Mouse (Mus musculus) limb, embryonic 10.5 days (tissue): ENCODE measurements around the gene Lrrc28. TPM values are rescaled to one million over a fixed set of nuclear protein-coding genes. Genes with fewer than 3 reads are reported as not detected.
"Not testable (repeated sequence)": the region's sequence is repeated elsewhere in the genome, so short reads cannot be mapped to it uniquely, and the experiment has no call there.

Experiments
- DNase-seq: peaks from one replicate; pipeline ENCODE4 v3.0.0-alpha.2; 2017; ENCODE audit warnings: low spot score
- H3K27ac ChIP-seq: fragments of 300-500 bp; sonication (generic); 2 replicates; pipeline ENCODE4 v1.5.1; 2016; ENCODE audit warnings: mild to moderate bottlenecking
- H3K27me3 ChIP-seq: fragments of 300-500 bp; sonication (generic); 2 replicates; pipeline ENCODE4 v1.6.1; 2016; ENCODE audit warnings: low read depth, mild to moderate bottlenecking; ENCODE audit not compliant: poor library complexity, severe bottlenecking
- H3K36me3 ChIP-seq: fragments of 300-500 bp; sonication (generic); 2 replicates; pipeline ENCODE4 v1.6.1; 2016; ENCODE audit warnings: mild to moderate bottlenecking, moderate library complexity
- H3K4me1 ChIP-seq: fragments of 300-500 bp; sonication (generic); 2 replicates; pipeline ENCODE4 v1.6.1; 2016
- H3K4me3 ChIP-seq: fragments of 300-500 bp; sonication (generic); 2 replicates; pipeline ENCODE4 v1.5.1; 2016; ENCODE audit warnings: mild to moderate bottlenecking, moderate library complexity
- H3K9me3 ChIP-seq: fragments of 300-500 bp; sonication (generic); replicated peaks from 2 replicates; pipeline ENCODE4 v1.6.1; 2016; ENCODE audit warnings: mild to moderate bottlenecking
- WGBS: fragments of 180-500 bp; shearing (Covaris S2); methylation state at CpG from one replicate; pipeline ENCODE4 v1.1.7; 2016; 5-methylcytosine and 5-hydroxymethylcytosine counted together
- polyA plus RNA-seq: library from polyadenylated mRNA; unstranded; fragments of >200 nt; fragmentation: Nextera tagmentation; extraction: Ambion mirVana; gene quantifications from 2 replicates; pipeline ENCODE4 v1.2.1, GENCODE M21; 2016

Gene Lrrc28
- polyA plus RNA-seq, 1 experiment from 2014 or later, result 22.5 TPM

DNA sequence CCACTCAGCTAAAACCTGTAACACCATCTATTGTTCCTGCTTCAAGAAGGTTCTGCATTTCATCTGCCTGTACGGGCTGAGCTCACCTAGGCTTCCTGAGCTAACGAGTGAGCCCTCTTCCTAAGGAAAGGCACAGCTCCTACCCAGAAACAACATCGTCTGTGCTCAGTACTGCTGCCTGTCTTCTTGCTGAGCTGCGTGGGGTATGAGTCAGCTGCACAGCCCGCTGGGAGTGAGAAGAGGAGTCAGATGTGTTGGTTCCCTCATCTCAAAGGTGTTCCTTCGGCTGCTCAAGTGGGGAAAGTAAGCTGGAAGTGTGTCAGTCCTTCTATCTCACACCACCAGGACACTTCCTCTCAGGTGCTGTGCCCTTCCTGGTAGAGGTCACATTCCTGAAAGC lies 101.4 kb downstream of the Lrrc28 start:
- Histone ChIP-seq H3K4me1 (peaks cover 6% of the 10 kb centered on the region; the same call in 1 of the 2 replicates), H3K27ac (no peak overlapping the region)
- 85% methylated on average over 6 of the region's 6 CpGs for WGBS

DNA sequence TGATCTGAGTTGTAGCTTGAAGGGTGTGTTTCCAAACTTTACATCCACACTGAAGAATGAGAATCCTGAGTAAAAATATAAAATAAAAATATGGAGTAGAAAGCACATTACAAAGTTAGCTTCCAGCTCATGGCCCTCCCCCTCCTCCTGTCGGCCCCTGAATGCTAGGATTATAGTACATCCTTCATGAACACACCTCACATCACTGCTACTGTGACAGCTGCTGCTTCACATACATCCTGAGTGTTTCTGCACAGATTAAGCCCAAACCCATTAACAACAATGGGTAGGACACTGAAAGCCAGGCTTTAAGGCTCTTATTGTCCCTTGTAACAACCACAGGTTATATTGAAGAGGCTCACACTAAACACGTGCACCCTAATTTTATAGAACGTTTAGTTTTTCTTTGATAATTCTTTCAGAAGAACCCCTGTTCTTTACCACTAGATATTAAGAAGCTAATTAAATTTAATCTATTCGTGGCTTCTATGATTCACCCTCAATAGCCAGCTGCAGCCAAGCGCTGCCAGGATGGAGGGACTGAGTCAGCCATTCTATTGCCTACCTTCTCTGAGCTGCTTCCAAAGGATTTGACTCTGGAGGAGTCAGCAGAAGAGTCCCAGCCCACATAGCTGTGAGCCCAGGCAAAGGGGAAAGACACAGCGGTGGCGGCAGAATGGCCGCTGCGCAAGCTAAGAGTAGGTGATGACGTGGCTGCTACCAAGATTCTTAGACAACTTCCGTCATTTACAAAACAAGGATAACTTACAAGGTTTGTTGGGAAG lies 108.3 kb downstream of the Lrrc28 start:
- Histone ChIP-seq H3K9me3 (no peaks in the 10 kb centered on the region), H3K4me3 (no peak overlapping the region), H3K27ac (no peak overlapping the region), H3K36me3 (no peaks in the 10 kb centered on the region), H3K4me1 (no peaks in the 10 kb centered on the region), H3K27me3 (no peaks in the 10 kb centered on the region)
- 93% methylated on average over 11 of the region's 11 CpGs for WGBS
- no peak for DNase-seq

More for the DNA sequence above, 101.4 kb downstream of the Lrrc28 start:
- no peaks in the 10 kb centered on the region for H3K9me3 ChIP-seq
- H3K27me3 ChIP-seq, result no peaks in the 10 kb centered on the region
- H3K4me3 ChIP-seq, result no peak overlapping the region
- H3K36me3 ChIP-seq, result no peaks in the 10 kb centered on the region
- no peak for DNase-seq

DNA sequence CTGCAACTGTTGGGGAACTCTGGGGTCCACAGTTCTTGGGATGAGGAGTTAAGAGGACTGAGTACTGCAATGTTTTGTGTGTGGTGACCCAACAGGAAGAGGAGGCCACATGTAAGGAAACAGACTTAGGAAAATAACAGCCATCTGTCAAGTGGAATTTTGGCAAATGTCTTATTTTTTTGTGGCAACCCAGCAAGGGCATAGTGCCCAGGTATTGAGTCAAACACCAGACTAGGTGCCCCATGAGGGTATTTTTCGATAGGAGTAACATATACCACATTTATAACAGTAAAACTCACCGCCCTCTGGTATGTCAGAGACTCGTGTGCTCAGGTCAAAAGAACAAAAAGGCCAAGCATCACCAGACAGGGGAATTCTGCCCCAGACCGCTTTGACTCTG lies 109.1 kb downstream of the Lrrc28 start:
- no peak for DNase-seq
- H3K4me1 ChIP-seq, result no peaks in the 10 kb centered on the region

DNA sequence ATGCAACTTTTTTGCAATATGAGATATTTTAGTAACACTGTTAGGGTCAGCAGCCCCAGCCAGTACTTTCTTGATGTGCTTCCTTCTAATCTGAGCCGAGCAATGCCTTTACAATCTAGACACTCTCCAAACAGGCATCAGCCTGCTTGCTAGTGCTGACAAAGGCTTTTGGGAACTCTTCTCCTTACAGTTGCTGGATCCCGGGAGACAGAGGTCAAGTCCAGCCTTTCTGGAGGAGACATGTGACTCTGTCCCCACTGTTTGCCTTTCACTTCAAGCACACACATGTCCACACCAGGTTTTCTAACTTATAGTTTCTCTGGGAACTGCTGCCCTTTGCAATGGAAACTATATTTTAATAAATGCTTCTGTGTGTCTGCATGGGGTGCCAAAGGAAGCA lies 114.1 kb downstream of the Lrrc28 start:
- H3K9me3 ChIP-seq, result no peaks in the 10 kb centered on the region
- H3K27ac ChIP-seq, result no peak overlapping the region
- H3K4me3 ChIP-seq, result no peak overlapping the region
- 75% methylated on average over 2 of the region's 2 CpGs for WGBS
- no peaks in the 10 kb centered on the region for H3K27me3 ChIP-seq
- H3K36me3 ChIP-seq, result no peaks in the 10 kb centered on the region
- DNase-seq, result no peak
- H3K4me1 ChIP-seq, result no peaks in the 10 kb centered on the region

More for the DNA sequence above, 109.1 kb downstream of the Lrrc28 start:
- no peaks in the 10 kb centered on the region for H3K36me3 ChIP-seq
- no peak overlapping the region for H3K4me3 ChIP-seq
- H3K9me3 ChIP-seq, result no peaks in the 10 kb centered on the region
- WGBS, result 80% methylated on average over 4 of the region's 4 CpGs
- H3K27me3 ChIP-seq, result no peaks in the 10 kb centered on the region
- H3K27ac ChIP-seq, result no peak overlapping the region

DNA sequence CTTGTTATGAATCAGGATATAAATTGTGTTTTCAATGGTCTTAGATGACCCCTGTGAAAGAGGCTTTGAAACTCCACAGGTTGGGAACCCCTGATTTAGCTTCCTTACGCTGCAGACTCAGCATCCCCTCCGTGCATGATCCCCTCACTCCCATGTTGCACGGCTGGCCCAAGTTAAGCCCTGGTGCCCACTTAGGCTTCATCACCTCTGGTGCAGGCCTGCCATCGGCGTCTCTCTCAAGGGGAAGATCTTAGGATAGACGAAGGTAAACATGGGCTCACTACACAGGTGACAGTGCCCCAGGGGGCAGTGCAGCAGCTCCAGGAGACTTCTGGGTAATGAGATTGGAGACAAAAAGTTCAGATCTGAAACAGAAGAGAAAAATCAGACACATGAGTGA lies 115.7 kb downstream of the Lrrc28 start:
- H3K27ac ChIP-seq, result no peak overlapping the region
- DNase-seq, result no peak
- no peaks in the 10 kb centered on the region for H3K36me3 ChIP-seq
- no peak overlapping the region for H3K4me3 ChIP-seq
- 90% methylated on average over 6 of the region's 6 CpGs for WGBS
- no peaks in the 10 kb centered on the region for H3K4me1 ChIP-seq
- H3K9me3 ChIP-seq, result no peaks in the 10 kb centered on the region
- no peaks in the 10 kb centered on the region for H3K27me3 ChIP-seq

DNA sequence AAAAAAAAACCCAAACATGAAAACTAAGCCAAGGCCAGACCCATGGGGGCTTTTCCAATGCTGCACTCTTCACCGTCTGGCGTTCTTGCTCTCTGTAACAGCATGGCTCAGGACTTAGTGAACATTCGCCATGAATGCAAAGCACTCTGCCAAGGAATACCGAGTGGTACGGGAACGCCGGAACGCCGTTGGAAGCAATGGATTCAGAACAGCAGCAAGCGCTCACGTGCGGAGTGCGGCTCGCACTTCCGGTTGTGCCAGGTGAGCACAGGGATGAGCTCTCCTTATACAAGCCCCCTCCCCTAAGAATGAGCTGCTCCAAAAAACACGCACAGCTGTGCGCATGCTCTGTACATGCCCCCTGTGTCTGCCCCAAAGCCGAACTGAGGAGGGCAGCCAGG lies 116.2 kb downstream of the Lrrc28 start:
- H3K36me3 ChIP-seq, result no peaks in the 10 kb centered on the region
- 91% methylated on average over 18 of the region's 18 CpGs for WGBS
- no peak overlapping the region for H3K27ac ChIP-seq
- no peaks in the 10 kb centered on the region for H3K4me1 ChIP-seq
- no peak for DNase-seq
- H3K9me3 ChIP-seq, result no peaks in the 10 kb centered on the region
- no peak overlapping the region for H3K4me3 ChIP-seq
- no peaks in the 10 kb centered on the region for H3K27me3 ChIP-seq

DNA sequence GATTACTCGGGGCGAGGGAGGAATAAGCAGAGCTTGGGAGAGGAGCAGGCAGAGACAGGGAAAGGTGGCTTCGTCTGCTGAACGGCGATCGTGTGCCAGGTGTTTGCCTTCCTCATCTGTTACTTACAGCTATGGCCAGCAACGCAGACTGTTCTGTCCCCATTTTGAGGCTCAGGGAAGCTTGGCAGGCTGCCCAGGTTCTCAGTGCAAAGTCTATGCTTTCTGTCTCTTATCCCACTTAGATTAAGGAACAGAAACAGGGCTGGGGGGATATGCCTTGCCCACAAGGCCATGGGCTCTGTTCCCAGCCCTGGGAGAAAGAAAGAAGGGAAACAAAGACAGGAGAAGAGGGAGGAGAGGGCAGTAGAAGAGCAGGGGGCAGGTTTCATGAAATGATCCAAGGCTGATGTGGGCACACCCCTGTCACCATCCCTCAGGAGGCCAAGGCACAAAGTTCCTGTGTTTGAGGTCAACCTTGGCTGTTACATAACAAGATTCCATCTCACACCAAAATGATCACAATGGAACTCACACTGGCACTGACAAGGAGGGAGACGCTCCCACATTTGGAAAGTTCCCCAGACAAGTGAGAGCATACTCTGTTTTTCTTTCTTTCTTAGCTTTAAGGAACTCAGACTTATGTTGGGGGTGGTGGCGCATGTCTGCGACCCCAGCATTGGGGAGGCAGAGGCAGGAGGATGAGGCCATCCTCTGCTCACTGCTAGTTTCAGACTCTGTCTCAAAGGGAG lies 116.8 kb downstream of the Lrrc28 start:
- WGBS, result 92% methylated on average over 10 of the region's 10 CpGs
- Histone ChIP-seq H3K4me3 (no peak overlapping the region), H3K27me3 (no peaks in the 10 kb centered on the region), H3K36me3 (no peaks in the 10 kb centered on the region), H3K9me3 (no peaks in the 10 kb centered on the region), H3K4me1 (no peaks in the 10 kb centered on the region), H3K27ac (no peak overlapping the region)
- no peak for DNase-seq

DNA sequence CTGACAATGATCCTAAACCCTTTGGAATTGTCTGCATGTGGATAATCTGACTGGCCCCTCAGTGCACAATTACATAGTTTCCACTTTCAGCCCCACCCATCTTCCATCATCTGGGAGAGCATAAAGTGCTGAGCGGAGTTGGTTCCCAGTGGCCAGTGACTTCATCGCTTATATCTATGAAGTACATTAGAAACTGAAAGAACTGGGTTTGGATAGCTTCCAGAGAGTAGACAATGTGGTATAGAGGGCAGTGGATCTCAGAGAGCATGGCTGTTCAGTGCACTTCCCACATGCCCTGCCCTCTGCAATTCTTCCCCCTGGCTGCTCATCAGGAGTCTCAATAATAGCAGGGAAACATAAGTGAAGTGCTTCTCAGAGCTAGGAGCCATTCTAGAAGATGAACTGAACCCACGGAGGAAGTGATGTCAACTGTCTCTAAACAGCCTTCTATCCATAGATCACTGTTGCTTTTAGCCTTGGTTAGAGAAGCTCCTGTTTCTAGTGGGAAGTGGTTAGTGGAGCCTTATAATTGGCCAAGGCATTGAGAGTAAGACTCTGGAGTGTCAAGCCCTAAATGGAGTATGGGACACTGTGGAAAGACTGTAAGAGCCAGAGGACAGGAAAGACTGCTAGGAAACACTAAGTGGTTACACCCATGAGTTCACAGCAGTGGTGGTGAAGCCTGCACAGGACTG lies 119.0 kb downstream of the Lrrc28 start:
- no peaks in the 10 kb centered on the region for H3K27me3 ChIP-seq
- H3K4me1 ChIP-seq, result no peaks in the 10 kb centered on the region
- DNase-seq, result no peak
- WGBS, result 95% methylated on average over 3 of the region's 3 CpGs
- no peaks in the 10 kb centered on the region for H3K36me3 ChIP-seq
- no peak overlapping the region for H3K27ac ChIP-seq
- H3K9me3 ChIP-seq, result no peaks in the 10 kb centered on the region
- no peak overlapping the region for H3K4me3 ChIP-seq

DNA sequence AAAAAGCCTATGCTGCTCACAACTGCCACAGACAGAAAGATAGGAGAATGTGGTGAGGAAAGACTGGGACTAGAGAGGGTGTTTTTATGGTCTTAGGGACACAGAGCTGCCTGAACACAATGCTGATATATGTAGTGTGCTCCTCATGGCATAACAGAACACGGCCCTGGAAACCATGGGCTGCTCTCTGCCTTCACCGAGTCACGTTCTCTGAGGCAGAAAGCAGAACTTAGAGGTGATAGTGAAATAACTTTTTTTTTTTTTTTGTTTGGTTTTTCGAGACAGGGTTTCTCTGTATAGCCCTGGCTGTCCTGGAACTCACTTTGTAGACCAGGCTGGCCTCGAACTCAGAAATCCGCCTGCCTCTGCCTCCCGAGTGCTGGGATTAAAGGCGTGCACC lies 121.0 kb downstream of the Lrrc28 start:
- H3K27ac ChIP-seq, DNase-seq, H3K27me3 ChIP-seq, H3K36me3 ChIP-seq, H3K4me3 ChIP-seq, H3K9me3 ChIP-seq, H3K4me1 ChIP-seq: not testable (repeated sequence)
- 93% methylated on average over 8 of the region's 8 CpGs for WGBS

DNA sequence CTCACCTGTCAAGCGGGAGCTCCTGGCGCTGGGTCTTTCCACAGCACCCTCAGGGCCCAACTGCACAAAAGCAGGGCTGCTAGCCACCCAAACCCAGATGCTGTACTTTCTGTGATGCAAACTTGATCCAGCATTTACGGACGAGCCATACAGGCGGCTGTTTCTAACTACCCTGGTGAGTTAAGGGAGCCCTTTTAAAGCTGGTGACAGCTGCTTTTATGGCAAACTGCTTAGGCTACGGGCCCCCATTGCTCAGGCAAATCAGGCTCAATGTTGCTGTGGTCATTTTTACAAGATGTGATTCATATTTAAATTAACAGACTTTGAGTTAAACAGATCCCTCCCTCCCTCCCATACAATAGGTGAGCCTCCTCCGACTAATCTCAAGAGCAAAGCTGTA lies 121.7 kb downstream of the Lrrc28 start:
- no peaks in the 10 kb centered on the region for H3K36me3 ChIP-seq
- H3K27me3 ChIP-seq, result no peaks in the 10 kb centered on the region
- no peak for DNase-seq
- H3K27ac ChIP-seq, result no peak overlapping the region
- H3K4me1 ChIP-seq, result no peaks in the 10 kb centered on the region
- WGBS, result 82% methylated on average over 7 of the region's 7 CpGs
- no peaks in the 10 kb centered on the region for H3K9me3 ChIP-seq
- no peak overlapping the region for H3K4me3 ChIP-seq

DNA sequence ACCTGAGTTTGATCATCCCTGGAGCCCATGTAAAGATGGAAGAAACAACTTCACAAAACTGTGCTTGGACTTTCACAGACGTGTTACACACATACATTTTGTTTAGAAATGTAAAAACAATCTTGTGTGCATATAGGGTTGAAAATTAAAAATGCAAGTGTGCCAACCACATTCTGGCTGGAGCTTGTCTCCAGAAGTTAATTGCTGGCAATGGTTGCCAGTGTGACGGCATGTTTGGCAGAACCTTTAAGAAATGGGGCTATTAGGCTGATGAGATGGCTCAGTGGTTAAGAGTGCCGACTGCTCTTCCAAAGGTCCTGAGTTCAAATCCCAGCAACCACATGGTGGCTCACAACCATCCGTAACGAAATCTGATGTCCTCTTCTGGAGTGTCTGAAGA lies 123.3 kb downstream of the Lrrc28 start:
- not testable (repeated sequence) for H3K36me3 ChIP-seq, H3K27ac ChIP-seq, H3K9me3 ChIP-seq, DNase-seq, H3K4me3 ChIP-seq, H3K4me1 ChIP-seq, H3K27me3 ChIP-seq
- 89% methylated on average over 5 of the region's 5 CpGs for WGBS

DNA sequence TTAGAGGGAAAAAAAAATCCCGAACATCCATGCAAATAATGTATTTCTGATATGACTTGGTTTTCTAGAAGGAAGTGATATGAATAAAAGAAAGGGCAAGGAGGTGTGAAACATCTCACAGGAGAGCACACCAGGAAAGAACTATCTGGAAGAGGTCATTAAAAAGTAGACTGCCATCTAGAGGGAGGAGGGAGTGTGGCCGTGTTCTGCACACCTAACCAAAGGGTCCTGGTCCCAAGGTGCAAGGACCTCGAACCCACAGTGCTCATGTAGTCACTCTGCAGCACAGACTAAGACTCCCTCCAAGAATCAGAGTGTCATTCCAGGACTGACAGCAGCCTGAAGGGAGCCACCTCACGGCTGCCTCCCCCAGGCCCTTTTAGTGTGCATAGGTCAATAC lies 124.1 kb downstream of the Lrrc28 start:
- Histone ChIP-seq H3K36me3 (no peaks in the 10 kb centered on the region), H3K27me3 (no peaks in the 10 kb centered on the region), H3K9me3 (no peaks in the 10 kb centered on the region), H3K27ac (no peak overlapping the region), H3K4me1 (no peaks in the 10 kb centered on the region), H3K4me3 (no peak overlapping the region)
- no peak for DNase-seq
- 84% methylated on average over 4 of the region's 4 CpGs for WGBS

DNA sequence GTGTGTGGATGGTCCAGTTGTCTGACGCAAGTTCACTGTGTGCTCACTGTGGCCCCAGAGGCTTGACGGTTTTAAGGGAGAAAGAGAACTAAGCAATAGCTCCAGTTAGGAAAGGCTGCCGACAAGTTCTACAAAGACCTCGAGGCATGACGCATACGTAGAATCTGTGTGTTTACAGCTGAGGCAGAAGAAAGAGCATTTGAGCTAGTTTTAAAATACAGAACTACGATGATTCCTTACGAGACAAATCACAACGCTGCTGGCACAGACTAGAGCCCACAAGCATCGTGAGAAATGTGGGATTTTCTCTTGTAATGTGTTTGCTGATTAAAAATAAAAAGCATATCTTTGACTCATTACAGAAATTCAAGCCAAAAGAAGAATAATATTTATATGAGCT lies 125.1 kb downstream of the Lrrc28 start:
- no peaks in the 10 kb centered on the region for H3K9me3 ChIP-seq
- H3K27me3 ChIP-seq, result no peaks in the 10 kb centered on the region
- WGBS, result 93% methylated on average over 10 of the region's 10 CpGs
- no peak for DNase-seq
- no peak overlapping the region for H3K27ac ChIP-seq
- H3K36me3 ChIP-seq, result no peaks in the 10 kb centered on the region
- no peak overlapping the region for H3K4me3 ChIP-seq
- no peaks in the 10 kb centered on the region for H3K4me1 ChIP-seq
